Mouse (Mus musculus) liver, embryonic 15.5 days (tissue): ENCODE results near the gene Als2. TPM values are rescaled to one million over a fixed set of nuclear protein-coding genes. Genes with fewer than 3 reads are reported as not detected.

ENCODE experiments used
- ATAC-seq: fragments of 200-750 bp; cut with Nextera tagmentation; 2 replicates; pipeline ENCODE4 v1.8.0; 2017; ENCODE audit warnings: moderate number of reproducible peaks, mild to moderate bottlenecking, moderate library complexity; ENCODE audit not compliant: insufficient read depth
- H3K27ac ChIP-seq: fragments of 300-500 bp; sonication (generic); replicated peaks from 2 replicates; pipeline ENCODE4 v1.5.1; 2015; ENCODE audit warnings: mild to moderate bottlenecking, inconsistent platforms
- H3K27me3 ChIP-seq: fragments of 300-500 bp; sonication (generic); 2 replicates; pipeline ENCODE4 v1.6.1; 2015; ENCODE audit warnings: mild to moderate bottlenecking, inconsistent platforms
- H3K36me3 ChIP-seq: fragments of 300-500 bp; sonication (generic); replicated peaks from 2 replicates; pipeline ENCODE4 v1.6.1; 2015; ENCODE audit warnings: moderate library complexity, mild to moderate bottlenecking, inconsistent platforms
- H3K4me1 ChIP-seq: fragments of 300-500 bp; sonication (generic); replicated peaks from 2 replicates; pipeline ENCODE4 v1.6.1; 2015; ENCODE audit warnings: inconsistent platforms
- H3K4me2 ChIP-seq: fragments of 300-500 bp; sonication (generic); 2 replicates; pipeline ENCODE4 v1.6.1; 2015; ENCODE audit warnings: moderate library complexity, mild to moderate bottlenecking, inconsistent platforms
- H3K4me3 ChIP-seq: fragments of 300-500 bp; sonication (generic); replicated peaks from 2 replicates; pipeline ENCODE4 v1.5.1; 2015; ENCODE audit warnings: mild to moderate bottlenecking, inconsistent platforms
- H3K9ac ChIP-seq: fragments of 300-500 bp; sonication (generic); 2 replicates; pipeline ENCODE4 v1.6.1; 2015; ENCODE audit warnings: moderate library complexity, mild to moderate bottlenecking, inconsistent platforms
- H3K9me3 ChIP-seq: fragments of 300-500 bp; sonication (generic); replicated peaks from 2 replicates; pipeline ENCODE4 v1.6.1; 2016; ENCODE audit warnings: inconsistent platforms
- WGBS: fragments of 180-500 bp; shearing (Covaris S2); methylation state at CpG from one replicate; pipeline ENCODE4 v1.1.7; 2015; ENCODE audit warnings: mixed read lengths; ENCODE audit not compliant: insufficient replicate concordance; 5-methylcytosine and 5-hydroxymethylcytosine counted together
- polyA plus RNA-seq: library from polyadenylated mRNA; unstranded; fragments of >200 nt; fragmentation: Nextera tagmentation; extraction: Ambion mirVana; gene quantifications from 2 replicates; pipeline ENCODE4 v1.2.1, GENCODE M21; 2015

Gene Als2
- polyA plus RNA-seq, 1 experiment from 2014 or later, result 5.7 TPM

DNA sequence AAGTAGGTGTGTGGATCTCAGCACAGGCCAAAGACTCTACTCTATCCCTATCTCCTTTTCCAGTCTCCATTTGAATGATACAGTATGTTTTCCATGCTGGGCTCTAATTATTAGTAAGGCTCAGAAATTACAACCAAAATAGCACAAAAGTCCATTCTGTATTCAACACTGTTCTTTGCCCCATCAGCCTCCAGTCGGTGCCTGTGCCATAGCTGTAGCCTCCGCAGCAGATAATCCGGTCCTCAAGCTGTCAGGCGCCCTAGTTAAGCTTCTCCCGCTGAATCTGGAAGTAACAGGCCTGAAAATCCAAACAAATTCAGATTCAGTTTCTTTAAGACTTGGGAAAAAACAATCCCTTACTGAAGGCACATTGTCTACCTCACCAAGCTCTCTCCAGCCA lies 73.1 kb downstream of the Als2 start:
- H3K9ac ChIP-seq, result no peak overlapping the region
- H3K4me1 ChIP-seq, result no peaks in the 10 kb centered on the region
- no peak overlapping the region for H3K4me2 ChIP-seq
- H3K27ac ChIP-seq, result no peak overlapping the region
- ATAC-seq, result no peak
- no peaks in the 10 kb centered on the region for H3K27me3 ChIP-seq
- no peaks in the 10 kb centered on the region for H3K9me3 ChIP-seq
- no peak overlapping the region for H3K4me3 ChIP-seq
- peaks cover 29% of the 10 kb centered on the region for H3K36me3 ChIP-seq
- WGBS, result 69% methylated on average over 5 of the region's 5 CpGs

DNA sequence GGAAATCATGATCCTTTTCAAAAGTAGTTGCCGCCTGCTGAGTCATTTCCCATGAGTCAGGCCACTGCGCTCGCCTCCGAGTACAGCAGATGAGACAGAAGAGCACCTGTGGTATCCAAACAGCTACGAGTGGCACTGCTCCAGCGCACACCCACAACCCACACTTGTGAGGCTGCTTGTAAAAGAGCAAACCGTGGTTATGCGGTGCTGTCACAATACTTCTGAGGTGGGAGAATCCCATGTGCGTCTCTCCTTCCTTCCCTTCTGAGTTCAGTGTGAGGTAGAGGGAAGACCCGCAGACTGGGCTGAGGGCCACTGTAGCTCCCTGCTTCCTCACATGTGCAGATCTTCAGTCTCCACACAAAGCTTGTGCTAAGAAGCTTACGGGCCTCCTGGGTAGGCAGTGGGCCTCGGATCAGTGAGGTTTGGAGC lies 74.0 kb downstream of the Als2 start, which contains the start of gene Mpp4:
Mpp4 (minus strand) TSS at position 360 of the 432 bp plus-strand sequence.
- H3K9me3 ChIP-seq, result no peaks in the 10 kb centered on the region
- H3K4me3 ChIP-seq, result no peak within 1 kb of the TSS
- no peak for ATAC-seq
- H3K4me1 ChIP-seq, result no peaks in the 10 kb centered on the region
- H3K4me2 ChIP-seq, result no peak within 1 kb of the TSS
- no peak within 1 kb of the TSS for H3K27ac ChIP-seq
- no peak within 1 kb of the TSS for H3K9ac ChIP-seq
- peaks cover 29% of the 10 kb centered on the region for H3K36me3 ChIP-seq
- H3K27me3 ChIP-seq, result no peaks in the 10 kb centered on the region
- 34% methylated on average over 12 of the region's 12 CpGs for WGBS

DNA sequence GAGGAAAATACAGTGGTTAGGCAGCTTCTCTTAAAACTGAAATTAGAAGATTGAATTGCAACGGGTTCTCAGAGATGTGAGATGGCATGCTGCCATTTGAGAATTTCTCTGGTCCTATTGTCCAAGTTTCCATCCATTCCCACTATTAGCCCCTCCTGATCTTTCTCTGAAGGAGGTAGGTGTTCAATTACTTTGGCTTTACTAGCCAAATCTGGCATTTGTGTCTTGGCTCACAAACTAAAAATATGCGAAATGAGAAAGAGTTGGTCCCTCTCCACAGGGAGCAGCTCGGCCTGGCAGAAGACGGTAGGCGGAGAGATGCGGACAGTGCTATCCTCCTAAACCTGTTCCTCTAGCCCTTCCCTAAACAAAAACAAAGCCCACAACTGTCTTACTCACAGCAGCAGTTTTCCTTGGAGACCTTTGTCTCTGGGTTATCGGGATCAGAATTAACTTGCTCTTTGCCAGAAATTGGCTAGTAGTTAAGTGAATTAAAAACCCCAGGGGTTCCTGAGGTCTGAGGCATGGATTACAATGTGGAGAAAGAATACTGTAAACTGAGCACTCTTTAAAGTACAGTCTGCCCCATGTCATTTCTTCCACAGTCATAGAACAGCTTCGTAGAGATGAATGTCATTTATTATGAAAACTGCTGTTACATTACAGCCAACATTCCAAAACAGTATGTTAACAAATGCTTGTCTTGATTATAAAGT lies 74.6 kb downstream of the Als2 start:
- 68% methylated on average over 8 of the region's 8 CpGs for WGBS
- H3K36me3 ChIP-seq, result peaks cover 27% of the 10 kb centered on the region

DNA sequence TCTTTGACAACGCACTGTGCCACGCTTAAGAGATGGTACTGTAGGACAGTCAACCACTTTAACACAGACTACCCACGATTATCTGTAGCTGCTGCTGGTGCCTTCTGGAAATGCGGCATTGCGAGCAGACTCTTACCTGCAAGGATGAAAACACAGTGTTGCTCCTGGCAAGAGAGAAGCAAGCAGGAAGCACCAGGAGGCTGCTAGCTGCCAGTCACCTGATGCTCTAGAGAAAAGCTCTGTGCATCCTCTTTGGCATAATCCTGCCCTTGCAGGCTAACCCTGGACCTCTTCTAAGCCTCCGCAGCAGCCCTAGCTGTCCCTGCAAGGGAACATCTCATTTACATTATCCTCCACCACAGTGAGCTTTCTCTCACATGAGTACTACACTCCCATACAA lies 75.6 kb downstream of the Als2 start:
- H3K9me3 ChIP-seq, result no peaks in the 10 kb centered on the region
- no peaks in the 10 kb centered on the region for H3K4me1 ChIP-seq
- no peaks in the 10 kb centered on the region for H3K27me3 ChIP-seq
- H3K36me3 ChIP-seq, result peaks cover 17% of the 10 kb centered on the region
- H3K27ac ChIP-seq, result no peak overlapping the region
- H3K9ac ChIP-seq, result no peak overlapping the region
- H3K4me2 ChIP-seq, result no peak overlapping the region
- H3K4me3 ChIP-seq, result no peak overlapping the region
- 83% methylated on average over 6 of the region's 6 CpGs for WGBS
- no peak for ATAC-seq

More for the DNA sequence above, 74.6 kb downstream of the Als2 start:
- Histone ChIP-seq H3K4me2 (no peak overlapping the region), H3K27me3 (no peaks in the 10 kb centered on the region), H3K9me3 (no peaks in the 10 kb centered on the region), H3K27ac (no peak overlapping the region), H3K9ac (no peak overlapping the region), H3K4me3 (no peak overlapping the region), H3K4me1 (no peaks in the 10 kb centered on the region)
- ATAC-seq, result no peak

DNA sequence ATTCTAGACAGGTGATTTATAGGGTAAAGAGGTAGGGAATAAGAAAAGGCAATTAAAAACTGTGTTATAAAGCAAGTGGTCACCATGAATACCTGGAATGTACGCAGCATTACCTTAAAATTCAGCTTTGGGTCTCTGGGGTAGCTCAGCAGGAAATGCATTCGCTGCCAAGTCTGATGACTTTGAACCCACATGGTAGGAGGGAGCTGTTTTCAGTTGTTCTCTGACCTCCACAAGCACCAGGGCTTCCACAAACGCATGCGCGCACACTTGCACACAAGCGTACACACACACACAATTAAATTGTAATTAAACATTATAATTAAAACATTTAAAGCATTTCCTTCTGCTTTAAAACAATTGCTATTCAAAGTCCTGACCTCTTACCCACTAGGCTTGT lies 76.2 kb downstream of the Als2 start:
- ATAC-seq, result no peak

DNA sequence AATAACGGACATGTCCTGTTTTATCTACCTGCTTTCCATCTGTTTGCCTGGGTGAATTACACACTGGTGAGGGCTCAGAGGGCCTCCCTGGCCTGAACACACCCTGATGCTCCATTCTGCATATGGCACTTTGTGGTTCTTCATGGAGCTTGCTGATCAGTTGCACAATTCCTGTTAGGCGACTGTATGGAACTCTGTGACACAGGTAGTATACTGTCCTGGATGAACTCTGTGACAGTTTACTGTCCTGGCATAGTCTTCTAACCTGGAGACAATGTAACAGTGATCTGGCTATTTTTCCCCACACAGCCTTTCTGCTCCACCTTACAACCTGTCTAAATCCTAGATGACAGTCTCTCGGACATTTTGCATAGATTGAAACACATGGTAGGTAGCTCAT lies 77.9 kb downstream of the Als2 start:
- no peak for ATAC-seq
- WGBS, result 60% methylated on average over 3 of the region's 3 CpGs
- no peaks in the 10 kb centered on the region for H3K4me1 ChIP-seq
- H3K4me3 ChIP-seq, result no peak overlapping the region
- H3K9ac ChIP-seq, result no peak overlapping the region
- H3K9me3 ChIP-seq, result no peaks in the 10 kb centered on the region
- peaks cover 15% of the 10 kb centered on the region for H3K36me3 ChIP-seq
- H3K4me2 ChIP-seq, result no peak overlapping the region
- H3K27me3 ChIP-seq, result no peaks in the 10 kb centered on the region
- H3K27ac ChIP-seq, result no peak overlapping the region

More for the DNA sequence above, 76.2 kb downstream of the Als2 start:
- H3K27me3 ChIP-seq, result no peaks in the 10 kb centered on the region
- 81% methylated on average over 6 of the region's 6 CpGs for WGBS
- H3K4me2 ChIP-seq, result no peak overlapping the region
- peaks cover 15% of the 10 kb centered on the region for H3K36me3 ChIP-seq
- no peak overlapping the region for H3K9ac ChIP-seq
- H3K4me3 ChIP-seq, result no peak overlapping the region
- H3K9me3 ChIP-seq, result no peaks in the 10 kb centered on the region
- no peak overlapping the region for H3K27ac ChIP-seq
- no peaks in the 10 kb centered on the region for H3K4me1 ChIP-seq

DNA sequence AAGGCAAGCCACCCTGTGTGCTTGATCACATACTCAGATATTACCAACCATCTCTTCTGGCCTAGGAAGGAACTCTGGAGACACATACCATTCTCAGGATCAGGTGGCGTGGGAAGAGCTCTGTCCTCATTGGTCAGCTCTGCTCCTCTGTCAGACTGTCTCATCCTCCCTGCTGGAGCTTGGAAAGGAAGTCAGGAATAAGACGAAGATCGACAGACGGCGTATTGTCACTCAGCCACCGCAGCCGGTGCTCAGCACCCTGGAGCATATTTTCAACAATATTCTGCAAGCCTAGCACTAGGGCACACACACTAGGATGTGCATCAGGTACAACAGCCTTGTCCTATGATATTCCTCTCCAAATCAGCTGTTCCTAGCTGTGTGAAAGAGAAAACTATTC lies 78.5 kb downstream of the Als2 start:
- ATAC-seq, result no peak
- peaks cover 9% of the 10 kb centered on the region for H3K36me3 ChIP-seq
- H3K4me3 ChIP-seq, result no peak overlapping the region
- H3K4me1 ChIP-seq, result no peaks in the 10 kb centered on the region
- no peak overlapping the region for H3K27ac ChIP-seq
- no peak overlapping the region for H3K9ac ChIP-seq
- no peaks in the 10 kb centered on the region for H3K9me3 ChIP-seq
- WGBS, result 73% methylated on average over 7 of the region's 7 CpGs
- no peak overlapping the region for H3K4me2 ChIP-seq
- no peaks in the 10 kb centered on the region for H3K27me3 ChIP-seq

DNA sequence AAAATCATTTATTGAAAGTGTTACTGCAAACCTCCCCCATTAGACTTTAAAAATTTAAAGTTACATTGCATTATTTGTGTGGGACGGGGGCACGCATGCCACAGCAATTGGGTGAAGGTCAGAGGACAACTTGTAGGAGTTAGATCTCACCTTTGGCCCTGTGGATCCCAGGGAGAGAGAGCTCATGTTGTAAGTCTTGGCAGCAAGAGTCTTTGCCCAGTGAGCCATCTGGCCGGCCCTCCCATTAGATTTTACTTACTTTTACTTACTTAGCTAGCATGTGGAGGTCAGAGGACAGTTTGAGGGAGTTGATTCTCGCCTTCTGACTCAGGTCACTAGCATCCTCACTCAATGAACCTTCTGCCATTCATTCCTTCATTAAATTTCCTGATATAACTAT lies 79.2 kb downstream of the Als2 start:
- H3K4me1 ChIP-seq, result no peaks in the 10 kb centered on the region
- 71% methylated on average over 4 of the region's 4 CpGs for WGBS
- no peak overlapping the region for H3K4me3 ChIP-seq
- no peak for ATAC-seq
- H3K9me3 ChIP-seq, result no peaks in the 10 kb centered on the region
- H3K9ac ChIP-seq, result no peak overlapping the region
- peaks cover 4% of the 10 kb centered on the region; the same call in 1 of the 2 replicates for H3K36me3 ChIP-seq
- H3K27me3 ChIP-seq, result no peaks in the 10 kb centered on the region
- H3K27ac ChIP-seq, result no peak overlapping the region
- no peak overlapping the region for H3K4me2 ChIP-seq

DNA sequence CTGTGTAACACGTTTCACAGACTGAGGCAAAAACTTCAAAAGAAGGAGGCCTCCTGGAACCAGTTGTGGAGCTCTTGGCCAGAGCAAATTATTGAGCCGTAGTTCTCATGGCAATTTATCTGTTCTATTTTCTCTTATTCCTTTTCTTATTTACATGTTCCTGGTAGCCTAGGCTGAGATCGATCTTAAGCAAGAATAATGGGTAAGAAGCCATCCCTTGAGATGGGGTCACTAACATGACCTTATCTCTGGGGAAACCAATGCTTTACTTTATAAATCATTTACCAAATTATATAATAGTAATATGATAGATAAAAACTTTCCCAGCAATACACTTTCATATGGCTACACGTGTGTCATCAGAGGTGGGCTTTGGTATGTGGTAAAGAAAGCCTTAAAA lies 84.7 kb downstream of the Als2 start:
- H3K9me3 ChIP-seq, result no peaks in the 10 kb centered on the region
- no peak overlapping the region for H3K4me3 ChIP-seq
- 61% methylated on average over 4 of the region's 4 CpGs for whole genome bisulfite sequencing
- no peaks in the 10 kb centered on the region for H3K4me1 ChIP-seq
- H3K9ac ChIP-seq, result no peak overlapping the region
- no peaks in the 10 kb centered on the region for H3K36me3 ChIP-seq
- no peaks in the 10 kb centered on the region for H3K27me3 ChIP-seq
- no peak overlapping the region for H3K4me2 ChIP-seq
- H3K27ac ChIP-seq, result no peak overlapping the region
- ATAC-seq, result no peak

DNA sequence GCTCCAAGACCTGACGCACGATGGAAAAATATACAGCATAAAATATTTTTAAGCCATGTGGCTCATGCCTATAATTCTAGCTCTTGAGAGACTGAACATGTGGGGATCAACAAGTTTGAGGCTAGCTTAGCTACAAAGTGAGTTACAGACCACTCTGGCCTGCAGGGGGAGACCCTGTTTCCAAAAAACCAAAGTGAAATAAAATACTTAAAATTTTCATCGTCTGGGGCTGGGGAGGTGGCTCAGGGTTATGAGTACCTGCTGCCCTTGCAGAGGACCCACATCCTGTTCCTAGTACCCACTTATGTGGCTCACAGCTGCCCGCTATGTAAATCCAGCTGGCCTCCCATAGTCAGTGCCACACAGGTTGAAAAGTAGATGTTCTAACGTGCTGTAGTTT lies 86.5 kb downstream of the Als2 start:
- ATAC-seq, result no peak
- H3K4me2 ChIP-seq, result no peak overlapping the region
- H3K9ac ChIP-seq, result no peak overlapping the region
- H3K36me3 ChIP-seq, result no peaks in the 10 kb centered on the region
- H3K9me3 ChIP-seq, result no peaks in the 10 kb centered on the region
- H3K27me3 ChIP-seq, result no peaks in the 10 kb centered on the region
- H3K4me3 ChIP-seq, result no peak overlapping the region
- H3K27ac ChIP-seq, result no peak overlapping the region
- H3K4me1 ChIP-seq, result no peaks in the 10 kb centered on the region
- WGBS, result 57% methylated on average over 5 of the region's 5 CpGs

DNA sequence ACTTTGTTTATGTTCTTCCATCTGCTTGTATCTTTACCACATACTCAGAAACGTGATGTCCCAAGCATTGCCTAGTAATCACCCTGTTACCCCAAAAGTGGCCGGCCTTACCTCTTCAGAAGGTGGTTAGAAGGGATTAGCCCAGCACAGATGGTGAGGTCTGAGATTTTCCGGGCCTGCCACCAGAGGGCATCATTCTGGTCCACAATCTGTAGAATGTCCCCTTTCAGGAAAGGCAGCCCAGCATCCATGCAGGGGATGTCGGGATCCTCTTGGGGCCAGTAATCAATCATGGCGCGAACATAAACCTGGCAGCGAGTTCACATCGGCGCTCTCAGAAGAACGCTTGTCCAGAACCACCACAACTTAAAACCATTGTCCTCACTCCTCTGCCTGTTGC lies 92.5 kb downstream of the Als2 start:
- 72% methylated on average over 10 of the region's 10 CpGs for WGBS
- Histone ChIP-seq H3K27ac (no peak overlapping the region), H3K4me3 (no peak overlapping the region), H3K4me2 (no peak overlapping the region), H3K36me3 (no peaks in the 10 kb centered on the region), H3K9ac (no peak overlapping the region), H3K4me1 (no peaks in the 10 kb centered on the region), H3K27me3 (no peaks in the 10 kb centered on the region), H3K9me3 (no peaks in the 10 kb centered on the region)
- no peak for ATAC-seq

DNA sequence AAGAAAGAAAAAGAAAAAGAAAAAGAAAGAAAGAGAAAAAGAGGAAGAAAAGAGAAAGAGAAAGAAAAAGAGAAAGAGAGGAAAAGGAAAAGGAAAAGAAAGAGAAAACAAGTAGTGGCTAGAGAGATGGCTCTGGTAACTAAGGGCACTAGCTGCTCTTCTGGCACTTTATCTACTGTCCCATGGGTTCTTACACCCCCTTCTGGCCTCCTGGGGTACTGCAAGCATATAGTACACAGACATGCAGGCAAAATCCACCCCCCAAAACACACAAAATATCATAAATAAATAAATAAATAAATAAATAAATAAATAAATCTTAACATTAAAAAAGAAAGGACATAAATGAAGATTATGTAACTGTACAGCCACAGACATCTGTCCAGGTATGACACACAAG lies 94.2 kb downstream of the Als2 start:
- Histone ChIP-seq H3K27me3 (no peaks in the 10 kb centered on the region), H3K4me3 (no peak overlapping the region), H3K9me3 (no peaks in the 10 kb centered on the region), H3K36me3 (no peaks in the 10 kb centered on the region), H3K9ac (no peak overlapping the region), H3K4me1 (no peaks in the 10 kb centered on the region), H3K4me2 (no peak overlapping the region), H3K27ac (no peak overlapping the region)
- no peak for ATAC-seq
